Mouse (Mus musculus): ENCODE data around the gene Rps17. TPM values are rescaled to one million over a fixed set of nuclear protein-coding genes. Genes with fewer than 3 reads are reported as not detected.

The Rps17 gene
- polyA plus RNA-seq, 1 experiment from 2014 or later = 971 TPM

- H3K9ac ChIP-seq = peak overlapping the region; percentile 99
- H3K36me3 ChIP-seq (replicated peaks) = peaks cover 48% of the 10 kb centered on the region
- H3K9me3 ChIP-seq = no peaks in the 10 kb centered on the region
- no peak for ATAC-seq (ENCODE audit: low FRiP score)
- H3K27me3 ChIP-seq = peaks cover 3% of the 10 kb centered on the region; the same call in 1 of the 2 replicates
- H3K4me3 ChIP-seq (replicated peaks) = peak overlapping the region; percentile 97
- H3K4me2 ChIP-seq = peak overlapping the region; percentile 87
- WGBS = 17% methylated on average over 10 of the region's 10 CpGs
- no peak overlapping the region for H3K27ac ChIP-seq
- H3K4me1 ChIP-seq = peaks cover 21% of the 10 kb centered on the region
Measured at GRCm38 (mm10) chr7:81343831-81344230, 1.2 kb downstream of the Rps17 start.

GRCm38 (mm10) chr7:81343316-81343715 lies 1.7 kb downstream of the Rps17 start:
- peaks cover 52% of the 10 kb centered on the region for H3K36me3 ChIP-seq (replicated peaks)
- peak overlapping the region; percentile 87 for H3K4me2 ChIP-seq
- H3K27me3 ChIP-seq = peaks cover 3% of the 10 kb centered on the region; the same call in 1 of the 2 replicates
- WGBS = 44% methylated on average over 8 of the region's 8 CpGs
- ATAC-seq (ENCODE audit: low FRiP score) = no peak
- H3K27ac ChIP-seq = no peak overlapping the region
- H3K9me3 ChIP-seq = no peaks in the 10 kb centered on the region
- peaks cover 21% of the 10 kb centered on the region for H3K4me1 ChIP-seq
- H3K4me3 ChIP-seq (replicated peaks) = peak overlapping the region; percentile 97
- peak overlapping the region; percentile 99 for H3K9ac ChIP-seq

- Histone ChIP-seq H3K4me2 (peak overlapping the region; percentile 87), H3K9ac (peak overlapping the region; percentile 99), H3K27ac (no peak overlapping the region), H3K27me3 (no peaks in the 10 kb centered on the region), H3K4me3 (replicated peaks) (peak overlapping the region; percentile 97), H3K36me3 (replicated peaks) (peaks cover 58% of the 10 kb centered on the region), H3K4me1 (peaks cover 21% of the 10 kb centered on the region), H3K9me3 (no peaks in the 10 kb centered on the region)
- ATAC-seq (ENCODE audit: low FRiP score) = no peak
- 75% methylated on average over 8 of the region's 8 CpGs for WGBS
Measured at GRCm38 (mm10) chr7:81342356-81343094, 2.5 kb downstream of the Rps17 start.

GRCm38 (mm10) chr7:81341563-81341962 lies 3.5 kb downstream of the Rps17 start:
- no peak for ATAC-seq (ENCODE audit: low FRiP score)
- 46% methylated on average over 3 of the region's 3 CpGs for WGBS
- Histone ChIP-seq H3K4me2 (no peak overlapping the region), H3K4me1 (peaks cover 21% of the 10 kb centered on the region), H3K9me3 (no peaks in the 10 kb centered on the region), H3K9ac (no peak overlapping the region), H3K4me3 (replicated peaks) (no peak overlapping the region), H3K27ac (no peak overlapping the region), H3K36me3 (replicated peaks) (peaks cover 58% of the 10 kb centered on the region), H3K27me3 (no peaks in the 10 kb centered on the region)

GRCm38 (mm10) chr7:81339783-81340182 lies 5.3 kb downstream of the Rps17 start:
- Histone ChIP-seq H3K4me1 (peaks cover 32% of the 10 kb centered on the region), H3K4me2 (no peak overlapping the region), H3K9ac (no peak overlapping the region), H3K9me3 (no peaks in the 10 kb centered on the region), H3K4me3 (replicated peaks) (no peak overlapping the region), H3K36me3 (replicated peaks) (peaks cover 64% of the 10 kb centered on the region), H3K27ac (no peak overlapping the region), H3K27me3 (no peaks in the 10 kb centered on the region)
- ATAC-seq (ENCODE audit: low FRiP score) = no peak
- 87% methylated on average over 4 of the region's 4 CpGs for WGBS

- Histone ChIP-seq H3K27me3 (no peaks in the 10 kb centered on the region), H3K36me3 (replicated peaks) (peaks cover 60% of the 10 kb centered on the region), H3K27ac (no peak overlapping the region), H3K4me3 (replicated peaks) (no peak overlapping the region), H3K4me1 (peaks cover 26% of the 10 kb centered on the region), H3K9me3 (no peaks in the 10 kb centered on the region), H3K9ac (no peak overlapping the region), H3K4me2 (no peak overlapping the region)
- 82% methylated on average over 3 of the region's 3 CpGs for WGBS
- ATAC-seq (ENCODE audit: low FRiP score) = no peak
Measured at GRCm38 (mm10) chr7:81338522-81338873, 6.6 kb downstream of the Rps17 start.

GRCm38 (mm10) chr7:81337785-81338521 lies 7.1 kb downstream of the Rps17 start:
- no peak overlapping the region for H3K4me2 ChIP-seq
- peaks cover 60% of the 10 kb centered on the region for H3K36me3 ChIP-seq (replicated peaks)
- no peak overlapping the region for H3K9ac ChIP-seq
- 94% methylated on average over 21 of the region's 21 CpGs for WGBS
- ATAC-seq (ENCODE audit: low FRiP score) = no peak
- peaks cover 21% of the 10 kb centered on the region for H3K4me1 ChIP-seq
- H3K4me3 ChIP-seq (replicated peaks) = no peak overlapping the region
- H3K9me3 ChIP-seq = no peaks in the 10 kb centered on the region
- no peak overlapping the region for H3K27ac ChIP-seq
- H3K27me3 ChIP-seq = no peaks in the 10 kb centered on the region

GRCm38 (mm10) chr7:81336432-81336786 lies 8.6 kb downstream of the Rps17 start:
- 45% methylated on average over 8 of the region's 8 CpGs for WGBS
- no peaks in the 10 kb centered on the region for H3K9me3 ChIP-seq
- no peaks in the 10 kb centered on the region for H3K27me3 ChIP-seq
- no peak overlapping the region for H3K4me2 ChIP-seq
- no peak for ATAC-seq (ENCODE audit: low FRiP score)
- H3K4me3 ChIP-seq (replicated peaks) = no peak overlapping the region
- H3K9ac ChIP-seq = no peak overlapping the region
- peak overlapping the region; percentile 70 for H3K27ac ChIP-seq
- peaks cover 52% of the 10 kb centered on the region for H3K36me3 ChIP-seq (replicated peaks)
- H3K4me1 ChIP-seq = peaks cover 15% of the 10 kb centered on the region

GRCm38 (mm10) chr7:81335705-81336431 lies 9.2 kb downstream of the Rps17 start:
- ATAC-seq (ENCODE audit: low FRiP score) = peak; percentile 13; the same call in 1 of the 2 replicates
- H3K36me3 ChIP-seq (replicated peaks) = peaks cover 47% of the 10 kb centered on the region

GRCm38 (mm10) chr7:81331851-81332250 lies 13.2 kb downstream of the Rps17 start:
- Histone ChIP-seq H3K36me3 (replicated peaks) (peaks cover 20% of the 10 kb centered on the region), H3K27ac (no peak overlapping the region), H3K9me3 (no peaks in the 10 kb centered on the region), H3K9ac (no peak overlapping the region), H3K27me3 (no peaks in the 10 kb centered on the region), H3K4me1 (peaks cover 21% of the 10 kb centered on the region), H3K4me2 (no peak overlapping the region), H3K4me3 (replicated peaks) (no peak overlapping the region)
- 86% methylated on average over 7 of the region's 7 CpGs for WGBS
- no peak for ATAC-seq (ENCODE audit: low FRiP score)

More at GRCm38 (mm10) chr7:81335705-81336431, 9.2 kb downstream of the Rps17 start:
- Histone ChIP-seq H3K4me2 (no peak overlapping the region), H3K9me3 (no peaks in the 10 kb centered on the region), H3K27ac (peak overlapping the region; percentile 70), H3K9ac (0 out of 2 replicates have a peak overlapping the region, but pooled peaks have one; percentile 1), H3K4me3 (replicated peaks) (no peak overlapping the region), H3K4me1 (peaks cover 18% of the 10 kb centered on the region), H3K27me3 (no peaks in the 10 kb centered on the region)
- WGBS = 51% methylated on average over 18 of the region's 18 CpGs

GRCm38 (mm10) chr7:81330767-81331166 lies 14.3 kb downstream of the Rps17 start:
- ATAC-seq (ENCODE audit: low FRiP score) = no peak
- no peak overlapping the region for H3K9ac ChIP-seq
- peaks cover 15% of the 10 kb centered on the region for H3K4me1 ChIP-seq
- 14% methylated on average over 3 of the region's 3 CpGs for WGBS
- no peak overlapping the region for H3K4me2 ChIP-seq
- no peak overlapping the region for H3K4me3 ChIP-seq (replicated peaks)
- H3K9me3 ChIP-seq = no peaks in the 10 kb centered on the region
- H3K36me3 ChIP-seq (replicated peaks) = peaks cover 20% of the 10 kb centered on the region
- H3K27ac ChIP-seq = no peak overlapping the region
- no peaks in the 10 kb centered on the region for H3K27me3 ChIP-seq

GRCm38 (mm10) chr7:81327661-81328060 lies 17.4 kb downstream of the Rps17 start:
- H3K4me1 ChIP-seq = peaks cover 10% of the 10 kb centered on the region; the same call in 1 of the 2 replicates
- 83% methylated on average over 10 of the region's 10 CpGs for WGBS

More at GRCm38 (mm10) chr7:81327661-81328060, 17.4 kb downstream of the Rps17 start:
- ATAC-seq (ENCODE audit: low FRiP score) = no peak
- Histone ChIP-seq H3K36me3 (replicated peaks) (peaks cover 5% of the 10 kb centered on the region), H3K4me2 (no peak overlapping the region), H3K9me3 (no peaks in the 10 kb centered on the region), H3K27me3 (no peaks in the 10 kb centered on the region), H3K4me3 (replicated peaks) (no peak overlapping the region), H3K9ac (no peak overlapping the region), H3K27ac (no peak overlapping the region)
